ENCODE assay signal across 23 mouse cellular contexts in the genomic region with DNA sequence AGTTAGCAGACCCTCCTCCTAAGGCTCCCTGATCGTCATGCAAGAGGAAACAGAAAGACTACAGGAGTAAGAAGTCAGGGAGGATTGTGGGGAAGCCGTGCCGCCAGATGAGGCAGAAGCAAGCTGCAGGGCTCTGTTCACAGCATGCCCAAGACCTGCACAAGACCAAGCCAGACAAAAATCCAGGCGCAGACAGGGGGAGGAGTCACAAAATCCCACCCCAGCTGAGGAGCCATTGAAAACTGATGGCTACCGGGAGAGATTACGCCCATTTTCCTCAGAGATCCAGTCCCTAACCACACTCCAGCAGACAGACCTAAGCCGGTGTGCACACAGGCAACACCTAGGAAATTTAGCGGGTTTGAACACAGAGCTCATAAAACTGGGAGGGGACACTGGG.
"Had no signal": no experiment of that assay in that cellular context is flagged by ENCODE, and none has a peak within 500 bp of the region (broad histone marks: within the 10 kb centered on the region; RNA-seq: fewer than 3 reads in every experiment).

No protein-coding gene starts in this region.

- H3K4me3 ChIP-seq: heart, embryonic 13.5 days; heart, embryonic 15.5 days; hindbrain, embryonic 13.5 days; hindbrain, embryonic 15.5 days; kidney, embryonic 15.5 days; limb, embryonic 12.5 days; liver, embryonic 12.5 days had no signal

- ATAC-seq: hindbrain, postnatal 0 days; intestine, embryonic 16.5 days; liver, embryonic 12.5 days had no signal

- H3K4me1 ChIP-seq: hindbrain, embryonic 15.5 days had no signal

- H3K9me3 ChIP-seq: heart, embryonic 15.5 days; hindbrain, embryonic 15.5 days; kidney, embryonic 15.5 days had no signal

- H3K9ac ChIP-seq: heart, embryonic 13.5 days; heart, embryonic 15.5 days; hindbrain, embryonic 13.5 days; hindbrain, embryonic 15.5 days; kidney, embryonic 15.5 days; limb, embryonic 12.5 days; liver, embryonic 12.5 days; liver, embryonic 14.5 days had no signal

- H3K4me2 ChIP-seq: heart, embryonic 13.5 days; heart, embryonic 15.5 days; hindbrain, embryonic 13.5 days; hindbrain, embryonic 15.5 days; kidney, embryonic 15.5 days; limb, embryonic 12.5 days; liver, embryonic 12.5 days had no signal

- H3K36me3 ChIP-seq: hindbrain, embryonic 13.5 days; hindbrain, embryonic 15.5 days had no signal

- DNase-seq: gastrocnemius, postnatal 14 days; gastrocnemius, postnatal 36 days; heart, adult 18-20 months; heart, postnatal 14 days; kidney, adult 11 months; kidney, adult 2 months; kidney, adult 9 months; kidney, postnatal 14 days; kidney, postnatal 36 days; layer of hippocampus, adult 9-11 months; layer of hippocampus, postnatal 36 days; left cerebral cortex, postnatal 4 days had no signal

- H3K27me3 ChIP-seq: heart, embryonic 13.5 days; heart, embryonic 15.5 days; hindbrain, embryonic 13.5 days; hindbrain, embryonic 15.5 days; kidney, embryonic 15.5 days; limb, embryonic 12.5 days had no signal

- H3K27ac ChIP-seq: heart, embryonic 13.5 days; heart, embryonic 15.5 days; hindbrain, embryonic 13.5 days; hindbrain, embryonic 15.5 days; hindbrain, postnatal 0 days; kidney, embryonic 15.5 days; kidney, postnatal 0 days; limb, embryonic 12.5 days; liver, embryonic 12.5 days; liver, embryonic 14.5 days had no signal
